Mouse (Mus musculus): ENCODE measurements around the gene Tmem120b.

Tmem120b gene

DNA sequence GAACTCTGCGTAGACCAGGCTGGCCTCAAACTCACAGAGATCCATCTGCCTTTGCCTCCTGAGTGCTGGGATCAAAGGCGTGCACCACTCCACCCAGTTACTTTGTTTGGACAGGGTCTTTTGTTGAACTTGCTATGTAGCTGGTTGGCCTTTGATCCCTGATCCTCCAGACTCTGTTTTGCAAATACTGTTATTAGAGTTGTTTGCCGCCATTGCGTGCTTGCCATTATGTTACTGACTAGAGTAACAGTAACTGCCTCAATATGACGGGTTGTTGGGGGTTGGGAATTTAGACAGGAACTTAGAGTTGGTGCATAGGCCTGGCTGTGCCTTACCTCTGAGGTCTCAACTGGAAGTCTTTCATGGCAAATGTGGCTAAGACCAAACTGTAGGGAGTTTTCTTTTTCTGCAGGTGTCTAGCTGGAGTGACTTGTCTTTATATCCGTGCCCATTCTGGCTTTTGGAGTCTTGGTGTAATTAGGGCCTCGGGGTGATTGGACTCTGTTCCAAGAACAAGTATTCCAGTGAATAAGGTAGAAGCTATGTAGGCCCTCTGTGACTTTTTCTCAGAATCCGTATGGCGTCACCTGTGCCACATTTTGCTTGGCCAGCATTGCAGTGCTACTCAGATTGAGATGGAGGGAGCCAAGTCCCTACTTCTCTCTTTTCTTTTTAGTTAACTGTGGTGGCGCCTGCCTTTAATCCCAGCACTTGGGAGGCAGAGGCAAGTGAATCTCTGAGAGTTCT, 22.5 kb downstream of the Tmem120b start:
- DNase-seq (ENCODE audit: low read depth, low spot score): no peak

DNA sequence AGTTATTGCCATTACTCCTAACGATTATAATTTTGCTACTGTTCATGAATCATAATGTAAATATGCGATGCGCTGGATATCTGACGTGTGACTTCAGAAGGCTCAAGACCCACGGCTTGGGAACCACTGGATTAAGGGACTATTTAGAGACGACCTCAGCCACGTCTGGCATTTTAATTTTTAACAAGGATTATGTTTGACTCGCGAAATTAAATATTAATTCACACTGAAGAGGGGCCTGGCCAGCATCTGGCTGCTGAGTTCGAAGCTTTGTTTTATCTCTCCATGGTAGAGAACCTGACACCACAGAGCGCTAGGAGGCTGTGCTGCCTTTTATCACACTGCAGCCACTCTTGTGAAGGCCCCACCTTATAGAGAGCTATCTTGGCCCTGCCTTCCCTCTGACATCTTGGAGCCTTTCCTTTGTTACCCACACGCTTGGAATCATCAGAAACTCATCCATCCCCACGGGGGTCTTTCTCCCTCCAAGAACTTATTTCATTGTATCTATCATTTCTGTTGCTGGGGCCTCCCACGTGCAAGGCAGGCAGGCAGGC, 24.9 kb downstream of the Tmem120b start:
- no peak for DNase-seq (ENCODE audit: low read depth, low spot score)

DNA sequence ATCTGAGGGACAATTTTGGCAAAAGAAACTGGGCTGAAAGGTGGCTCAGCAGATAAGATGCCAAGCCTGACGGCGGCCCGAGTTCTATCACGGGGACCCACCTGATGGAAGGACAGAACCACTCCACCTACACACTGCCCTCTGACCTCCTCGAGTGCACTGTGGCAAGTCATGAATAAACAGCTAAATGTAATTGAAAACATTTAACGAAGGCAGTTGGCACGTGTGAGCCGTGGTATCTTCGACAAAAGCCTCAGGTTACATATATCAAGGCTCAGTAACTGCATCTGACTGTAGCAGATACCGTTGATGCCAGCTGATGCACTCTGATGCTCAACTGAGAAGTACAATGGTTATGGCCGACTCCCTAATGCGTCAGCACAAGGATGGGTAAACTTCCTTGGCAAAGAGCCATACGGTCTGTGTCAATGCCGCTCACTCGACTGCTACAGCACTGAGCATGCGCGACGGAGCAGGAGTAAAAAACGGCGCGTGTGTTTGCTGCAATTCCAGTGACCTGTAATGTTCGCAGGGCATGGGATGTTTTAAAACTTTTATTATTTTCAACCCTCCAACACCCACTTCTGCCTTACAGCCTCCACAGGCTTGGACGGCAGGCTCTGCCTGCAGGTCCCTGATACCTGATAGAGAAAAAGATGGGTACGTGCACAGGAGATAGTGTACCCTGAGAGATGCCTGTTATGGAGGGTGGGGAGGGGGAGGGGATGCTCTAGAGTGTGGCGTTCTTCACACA, 26.2 kb downstream of the Tmem120b start:
- DNase-seq (ENCODE audit: low read depth, low spot score): no peak

DNA sequence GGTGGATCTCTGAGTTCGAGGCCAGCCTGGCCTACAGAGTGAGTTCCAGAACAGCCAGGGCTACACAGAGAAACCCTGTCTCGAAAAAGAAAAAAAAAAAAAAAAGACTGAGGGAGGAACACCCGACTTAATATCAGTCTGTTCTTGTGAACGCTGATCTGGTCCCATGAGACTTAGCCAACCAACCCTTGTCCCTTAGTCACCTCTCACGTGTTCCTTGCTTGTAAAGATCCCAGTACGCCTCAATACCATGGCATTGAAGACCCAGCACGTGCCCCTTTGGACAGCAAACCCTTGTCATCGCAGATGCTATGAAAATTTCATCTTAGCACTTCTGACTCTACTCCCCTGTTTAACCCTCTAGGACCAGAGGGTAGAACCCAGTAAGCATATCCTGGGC, 28.1 kb downstream of the Tmem120b start:
- DNase-seq (ENCODE audit: low read depth, low spot score): no peak

DNA sequence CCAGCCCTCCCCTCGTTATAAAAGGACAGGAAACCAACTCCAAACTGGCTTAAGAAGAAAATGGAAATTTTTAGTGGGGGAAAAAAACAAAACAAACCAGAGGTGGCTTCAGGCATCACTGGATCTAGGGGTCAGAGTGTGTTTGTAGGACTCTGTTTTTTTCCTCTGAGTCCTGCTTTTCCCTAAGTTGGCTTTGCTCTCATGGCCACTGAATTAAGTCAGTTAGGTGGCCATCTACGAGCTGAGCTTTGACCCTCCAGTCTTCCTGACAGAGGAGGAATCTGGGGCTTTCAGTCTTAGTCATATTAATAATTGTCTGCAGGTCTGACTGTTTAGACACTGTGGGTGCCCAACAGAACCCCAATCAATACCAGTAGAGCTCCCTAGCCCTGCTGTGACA, 30.3 kb downstream of the Tmem120b start:
- DNase-seq (ENCODE audit: low read depth, low spot score): no peak

DNA sequence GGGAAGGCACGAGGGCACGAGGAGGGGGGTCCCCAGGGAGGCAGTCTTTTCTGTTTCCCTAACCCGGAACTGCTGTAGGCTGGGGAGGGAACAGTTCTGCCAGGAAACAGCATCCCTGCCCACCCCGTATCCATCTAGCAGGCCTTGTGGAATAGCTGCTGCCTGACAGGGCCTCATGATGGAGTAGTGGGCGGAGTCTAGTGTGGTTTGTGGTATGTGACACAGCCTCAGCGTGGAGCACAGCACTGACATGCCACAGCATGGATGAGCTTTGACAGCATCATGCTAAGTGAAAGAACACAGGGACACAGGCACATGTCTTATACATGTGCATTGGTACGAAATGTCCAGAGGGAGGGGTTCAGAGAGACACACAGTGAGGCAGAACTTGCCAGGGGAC, 34.2 kb downstream of the Tmem120b start:
- DNase-seq (ENCODE audit: low read depth, low spot score): peak; percentile 35

GRCm38 (mm10) chr5:123103556-123103955, 35.3 kb downstream of the Tmem120b start:
- DNase-seq (ENCODE audit: low read depth, low spot score): no peak

DNA sequence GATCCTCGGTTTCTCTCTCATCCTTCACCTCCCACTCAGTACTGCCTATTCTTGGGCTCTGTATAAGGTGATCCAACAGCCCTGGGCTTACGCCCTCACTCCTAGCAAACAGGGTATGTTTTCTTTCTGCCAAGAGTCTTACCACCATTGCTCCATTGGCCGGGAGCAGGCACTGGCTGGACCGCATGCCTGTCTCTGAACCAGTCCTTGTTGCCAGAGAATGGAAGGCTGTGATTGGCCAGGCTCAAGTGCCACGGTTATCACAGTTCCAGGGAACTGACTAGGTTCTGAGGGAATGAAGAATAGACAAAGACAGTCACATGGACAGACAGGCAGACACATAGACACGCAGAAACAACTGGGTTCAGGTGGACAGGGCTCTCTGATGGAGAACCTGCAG, 36.6 kb downstream of the Tmem120b start:
- no peak for DNase-seq (ENCODE audit: low read depth, low spot score)

DNA sequence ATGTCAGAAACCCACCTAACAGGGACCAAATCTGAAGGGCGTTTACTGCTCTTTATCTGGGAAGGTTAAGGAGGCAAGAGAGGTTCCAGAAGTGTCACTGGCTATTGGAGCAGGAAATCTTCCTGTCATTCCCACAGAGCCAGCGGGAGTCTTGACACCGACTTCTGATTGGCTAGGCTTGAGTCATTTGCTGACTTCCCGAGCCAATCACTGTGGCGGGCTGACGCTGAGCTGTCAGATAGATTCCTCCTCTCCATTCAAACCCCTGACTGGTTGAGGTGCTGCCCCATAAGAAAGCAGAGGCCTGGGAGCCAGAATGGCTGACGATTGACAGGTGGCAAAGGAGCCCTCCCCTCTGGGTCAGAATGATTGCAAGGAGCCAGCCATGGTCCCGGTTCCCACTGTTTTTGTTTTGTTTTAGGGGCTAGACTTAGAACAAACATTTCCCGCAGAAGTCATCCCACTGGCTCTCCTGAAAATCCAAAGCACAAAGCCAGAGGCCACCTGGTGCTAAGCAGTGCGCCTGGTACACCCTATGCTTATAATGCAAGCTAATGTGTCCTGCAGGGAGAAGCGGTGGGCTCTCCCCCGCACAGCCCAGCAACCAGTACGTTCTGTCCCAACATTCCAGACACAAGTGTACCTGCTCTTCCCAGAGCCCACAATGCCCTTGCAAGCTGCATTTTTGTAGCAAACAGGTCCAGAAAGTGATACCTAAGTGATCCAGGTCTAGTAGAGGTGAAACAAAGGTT, 41.4 kb downstream of the Tmem120b start:
- peak; percentile 50 for DNase-seq (ENCODE audit: low read depth, low spot score)

DNA sequence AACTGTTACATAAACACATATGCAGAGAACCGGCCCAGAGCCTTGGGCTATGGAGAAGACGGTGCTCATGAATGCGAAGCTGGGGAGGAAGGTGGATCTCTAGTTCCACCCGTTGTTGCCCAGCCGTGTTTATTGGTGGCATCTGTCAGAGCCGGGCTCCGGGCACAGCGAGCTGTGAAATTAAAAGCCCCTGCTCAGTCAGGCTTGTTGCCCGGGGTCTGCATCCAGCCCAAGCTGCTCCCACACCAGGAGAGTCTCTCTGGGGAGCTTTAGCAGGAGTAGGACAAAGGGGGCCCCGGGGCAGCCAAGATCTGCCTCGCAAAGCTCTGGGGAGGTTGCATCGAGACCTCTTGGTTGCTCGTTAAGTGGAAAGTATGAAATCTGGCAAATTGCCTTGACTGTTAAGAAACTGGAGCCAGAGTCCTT, 42.1 kb downstream of the Tmem120b start:
- DNase-seq (ENCODE audit: low read depth, low spot score): no peak

GRCm38 (mm10) chr5:123114109-123114508, 45.9 kb downstream of the Tmem120b start:
- no peak for DNase-seq (ENCODE audit: low read depth, low spot score)

GRCm38 (mm10) chr5:123114924-123115323, 46.7 kb downstream of the Tmem120b start:
- peak; percentile 56 for DNase-seq (ENCODE audit: low read depth, low spot score)

DNA sequence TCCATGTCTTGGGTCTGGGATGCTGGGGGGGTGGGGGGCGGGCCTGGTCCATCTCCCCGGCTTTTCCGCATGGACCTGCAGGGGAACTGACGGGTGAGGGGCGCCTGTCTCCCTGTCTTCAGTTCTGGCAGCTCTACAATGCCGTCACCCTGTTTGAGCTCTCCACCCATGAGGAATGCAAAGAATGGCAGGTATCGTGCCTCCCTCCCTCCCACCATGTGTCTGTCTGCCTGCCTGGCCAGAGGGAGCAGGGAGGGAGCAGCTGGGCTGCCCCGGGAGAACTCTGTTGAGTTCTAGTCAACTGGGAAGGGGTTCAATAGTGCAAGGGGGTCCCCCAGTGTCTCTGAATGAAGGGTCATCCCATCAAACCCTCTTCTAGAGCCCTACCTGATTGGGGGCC, 47.9 kb downstream of the Tmem120b start:
- no peak for DNase-seq (ENCODE audit: low read depth, low spot score)

- peak; percentile 73 for DNase-seq (ENCODE audit: low read depth, low spot score)
Measured at GRCm38 (mm10) chr5:123117257-123117656, 49.0 kb downstream of the Tmem120b start.

- DNase-seq (ENCODE audit: low read depth, low spot score): no peak
Measured at GRCm38 (mm10) chr5:123117773-123118172, 49.6 kb downstream of the Tmem120b start.

- DNase-seq (ENCODE audit: low read depth, low spot score): no peak
Measured at GRCm38 (mm10) chr5:123118826-123119225, 50.6 kb downstream of the Tmem120b start.

DNA sequence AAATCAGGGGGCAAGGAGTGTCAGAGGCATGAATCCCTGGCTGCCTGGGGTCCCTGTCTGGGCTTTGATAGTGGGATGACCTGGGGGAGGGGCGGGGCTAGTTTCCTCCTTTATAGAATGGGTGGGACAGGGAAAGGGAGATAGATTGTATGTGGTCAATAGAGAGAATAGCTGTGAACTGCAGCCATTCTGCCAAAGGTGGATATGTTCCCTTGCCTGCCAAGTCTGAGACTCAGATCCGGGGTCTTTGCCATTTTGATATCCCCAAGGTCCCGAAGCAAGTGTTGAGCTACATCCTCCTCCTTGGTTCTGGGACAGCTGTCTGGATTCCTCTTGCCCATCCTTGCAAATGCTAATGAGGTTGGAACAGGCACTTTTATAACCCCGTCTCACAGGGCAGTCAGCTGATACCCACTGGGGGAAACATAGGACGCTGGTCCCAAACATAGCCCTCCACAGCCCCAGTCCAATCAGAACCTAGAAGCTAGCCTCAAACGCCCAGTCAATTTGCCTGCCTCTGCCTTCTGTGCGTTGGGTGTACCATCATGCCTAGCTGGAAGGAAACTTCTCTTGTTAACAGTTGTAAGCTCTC, 52.5 kb downstream of the Tmem120b start:
- no peak for DNase-seq (ENCODE audit: low read depth, low spot score)

DNA sequence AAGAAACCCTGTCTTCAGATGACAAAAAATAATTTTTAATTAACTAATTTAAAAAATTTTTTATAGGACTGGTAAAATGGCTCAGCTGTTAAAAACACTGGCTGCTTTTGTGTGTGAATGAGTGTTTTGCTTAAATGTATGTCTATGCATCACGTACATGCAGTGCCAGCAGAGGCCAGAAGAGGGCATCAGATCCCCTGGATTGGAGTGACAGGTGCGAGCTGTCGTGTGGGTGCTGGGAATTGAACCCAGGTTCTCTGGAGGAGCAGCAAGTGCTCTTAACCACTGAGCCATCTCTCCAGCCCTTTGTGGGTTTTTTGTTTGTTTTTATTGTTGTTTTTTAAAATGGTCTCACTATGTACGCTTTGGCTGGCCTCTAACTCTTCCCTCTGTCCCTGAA, 54.0 kb downstream of the Tmem120b start:
- no peak for DNase-seq (ENCODE audit: low read depth, low spot score)

- no peak for DNase-seq (ENCODE audit: low read depth, low spot score)
Measured at GRCm38 (mm10) chr5:123125105-123125504, 56.9 kb downstream of the Tmem120b start.

- no peak for DNase-seq (ENCODE audit: low read depth, low spot score)
Measured at GRCm38 (mm10) chr5:123125638-123126406, 57.6 kb downstream of the Tmem120b start.

GRCm38 (mm10) chr5:123127031-123127430, 58.8 kb downstream of the Tmem120b start:
- no peak for DNase-seq (ENCODE audit: low read depth, low spot score)
